Mouse (Mus musculus) brain, embryonic 14.5 days (tissue): ENCODE data around the gene Sprtn.

Experiments used
- CTCF ChIP-seq: fragments of 200-500 bp; IDR thresholded peaks from 2 replicates; pipeline ENCODE4 v1.5.1; 2012; ENCODE audit warnings: inconsistent platforms, mild to moderate bottlenecking, moderate library complexity, borderline replicate concordance; ENCODE audit not compliant: insufficient read depth, insufficient read length; ENCODE audit errors: extremely low read depth
- POLR2A ChIP-seq: fragments of 200-500 bp; IDR thresholded peaks from 2 replicates; pipeline ENCODE4 v1.6.1; 2012; ENCODE audit warnings: mild to moderate bottlenecking, inconsistent platforms, borderline replicate concordance; ENCODE audit not compliant: poor library complexity, insufficient read depth, insufficient read length, severe bottlenecking; ENCODE audit errors: extremely low read depth

DNA sequence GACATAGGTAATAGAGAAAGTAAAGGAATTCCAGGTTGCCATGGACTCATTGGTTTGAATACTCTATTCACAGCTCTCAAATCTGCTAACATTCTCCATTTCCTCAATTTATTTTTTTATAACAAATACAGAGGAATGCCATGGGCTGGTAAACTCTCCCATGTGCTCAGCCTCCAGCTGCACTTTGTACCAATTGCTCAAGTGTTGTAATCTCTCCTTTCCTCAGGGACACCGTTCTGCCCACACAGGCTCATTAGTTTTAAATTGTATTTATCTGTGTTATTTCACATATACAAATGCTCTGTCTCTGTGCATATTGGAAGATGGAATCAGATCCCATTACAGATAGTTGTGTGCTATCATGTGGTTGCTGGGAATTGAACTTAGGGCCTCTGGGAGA lies 44.2 kb upstream of the Sprtn start:
- no peak for TF ChIP-seq POLR2A
- TF ChIP-seq CTCF = no peak
